Mouse (Mus musculus): ENCODE measurements around the gene 2310034G01Rik. TPM values are rescaled to one million over a fixed set of nuclear protein-coding genes. Genes with fewer than 3 reads are reported as not detected.
A peak's percentile ranks its signal among the peaks of the same experiment; 100 is the strongest.

Gene 2310034G01Rik
- polyA plus RNA-seq, 1 experiment from 2014 or later, result 1.7 TPM

- H3K4me3 ChIP-seq (ENCODE audit: low read depth, low read length), result no peak overlapping the region
- H3K9me3 ChIP-seq (ENCODE audit: control insufficient read depth, low read length), result no peaks in the 10 kb centered on the region
- ATAC-seq (ENCODE audit: low FRiP score, low TSS enrichment) (no peak), DNase-seq (ENCODE audit: low spot score) (no peak)
- no peaks in the 10 kb centered on the region for H3K27me3 ChIP-seq (ENCODE audit: control insufficient read depth, insufficient read depth, low read length)
- peaks cover 9% of the 10 kb centered on the region for H3K36me3 ChIP-seq (ENCODE audit: control insufficient read depth, insufficient read depth, low read length)
- no peak overlapping the region for H3K9ac ChIP-seq (ENCODE audit: low read length)
- 89% methylated on average over 5 of the region's 5 CpGs for WGBS
- H3K4me2 ChIP-seq (replicated peaks; ENCODE audit: low read depth), result no peak overlapping the region
- TF ChIP-seq CTCF (IDR thresholded peaks at IDR 0.05; ENCODE audit: low read depth) (peak; percentile 61), EP300 (optimal IDR thresholded peaks at IDR 0.05) (no peak)
- H3K27ac ChIP-seq (replicated peaks), result no peak overlapping the region
- peaks cover 4% of the 10 kb centered on the region; the same call in 1 of the 2 replicates for H3K4me1 ChIP-seq (replicated peaks; ENCODE audit: control insufficient read depth, insufficient read depth)
These were observed 39.8 kb upstream of the 2310034G01Rik start for GRCm38 (mm10) chr19:46389872-46390271.

GRCm38 (mm10) chr19:46382275-46382674, 32.2 kb upstream of the 2310034G01Rik start:
- H3K36me3 ChIP-seq (ENCODE audit: control insufficient read depth, insufficient read depth, low read length), result peaks cover 62% of the 10 kb centered on the region
- no peak overlapping the region for H3K9ac ChIP-seq (ENCODE audit: low read length)
- no peaks in the 10 kb centered on the region for H3K9me3 ChIP-seq (ENCODE audit: control insufficient read depth, low read length)
- no peak for TF ChIP-seq CTCF (IDR thresholded peaks at IDR 0.05; ENCODE audit: low read depth)
- TF ChIP-seq EP300 (optimal IDR thresholded peaks at IDR 0.05), result no peak
- H3K4me2 ChIP-seq (replicated peaks; ENCODE audit: low read depth), result no peak overlapping the region
- H3K4me1 ChIP-seq (replicated peaks; ENCODE audit: control insufficient read depth, insufficient read depth), result no peaks in the 10 kb centered on the region
- WGBS, result 88% methylated on average over 9 of the region's 9 CpGs
- H3K27me3 ChIP-seq (ENCODE audit: control insufficient read depth, insufficient read depth, low read length), result no peaks in the 10 kb centered on the region
- H3K4me3 ChIP-seq (ENCODE audit: low read depth, low read length), result no peak overlapping the region
- ATAC-seq (ENCODE audit: low FRiP score, low TSS enrichment) (no peak), DNase-seq (ENCODE audit: low spot score) (no peak)
- H3K27ac ChIP-seq (replicated peaks), result no peak overlapping the region

GRCm38 (mm10) chr19:46375891-46376290, 25.8 kb upstream of the 2310034G01Rik start:
- no peak overlapping the region for H3K4me3 ChIP-seq (ENCODE audit: low read depth, low read length)
- peaks cover 27% of the 10 kb centered on the region for H3K36me3 ChIP-seq (ENCODE audit: control insufficient read depth, insufficient read depth, low read length)
- no peak for TF ChIP-seq CTCF (IDR thresholded peaks at IDR 0.05; ENCODE audit: low read depth)
- no peak for TF ChIP-seq EP300 (optimal IDR thresholded peaks at IDR 0.05)
- 27% methylated on average over 4 of the region's 4 CpGs for WGBS
- DNase-seq (ENCODE audit: low spot score) (no peak), ATAC-seq (ENCODE audit: low FRiP score, low TSS enrichment) (no peak)
- no peaks in the 10 kb centered on the region for H3K9me3 ChIP-seq (ENCODE audit: control insufficient read depth, low read length)
- H3K27ac ChIP-seq (replicated peaks), result no peak overlapping the region
- H3K4me1 ChIP-seq (replicated peaks; ENCODE audit: control insufficient read depth, insufficient read depth), result no peaks in the 10 kb centered on the region
- no peak overlapping the region for H3K4me2 ChIP-seq (replicated peaks; ENCODE audit: low read depth)
- H3K27me3 ChIP-seq (ENCODE audit: control insufficient read depth, insufficient read depth, low read length), result no peaks in the 10 kb centered on the region
- no peak overlapping the region for H3K9ac ChIP-seq (ENCODE audit: low read length)

- Histone ChIP-seq H3K4me2 (replicated peaks; ENCODE audit: low read depth) (no peak overlapping the region), H3K4me1 (replicated peaks; ENCODE audit: control insufficient read depth, insufficient read depth) (no peaks in the 10 kb centered on the region), H3K4me3 (ENCODE audit: low read depth, low read length) (no peak overlapping the region), H3K9ac (ENCODE audit: low read length) (no peak overlapping the region), H3K27me3 (ENCODE audit: control insufficient read depth, insufficient read depth, low read length) (no peaks in the 10 kb centered on the region), H3K27ac (replicated peaks) (no peak overlapping the region), H3K36me3 (ENCODE audit: control insufficient read depth, insufficient read depth, low read length) (peaks cover 26% of the 10 kb centered on the region), H3K9me3 (ENCODE audit: control insufficient read depth, low read length) (no peaks in the 10 kb centered on the region)
- DNase-seq (ENCODE audit: low spot score) (no peak), ATAC-seq (ENCODE audit: low FRiP score, low TSS enrichment) (no peak)
- 46% methylated on average over 5 of the region's 5 CpGs for WGBS
- TF ChIP-seq CTCF (IDR thresholded peaks at IDR 0.05; ENCODE audit: low read depth) (no peak), EP300 (optimal IDR thresholded peaks at IDR 0.05) (no peak)
These were observed 25.4 kb upstream of the 2310034G01Rik start for GRCm38 (mm10) chr19:46375489-46375888.

- Histone ChIP-seq H3K36me3 (ENCODE audit: control insufficient read depth, insufficient read depth, low read length) (peaks cover 19% of the 10 kb centered on the region), H3K9me3 (ENCODE audit: control insufficient read depth, low read length) (no peaks in the 10 kb centered on the region)
- TF ChIP-seq EP300 (optimal IDR thresholded peaks at IDR 0.05) (no peak), CTCF (IDR thresholded peaks at IDR 0.05; ENCODE audit: low read depth) (no peak)
These were observed 24.5 kb upstream of the 2310034G01Rik start for GRCm38 (mm10) chr19:46374477-46375088.

GRCm38 (mm10) chr19:46369204-46369603, 19.1 kb upstream of the 2310034G01Rik start:
- no peaks in the 10 kb centered on the region for H3K27me3 ChIP-seq (ENCODE audit: control insufficient read depth, insufficient read depth, low read length)
- no peak overlapping the region for H3K9ac ChIP-seq (ENCODE audit: low read length)
- DNase-seq (ENCODE audit: low spot score), result peak; percentile 79
- no peak overlapping the region for H3K27ac ChIP-seq (replicated peaks)
- no peak overlapping the region for H3K4me2 ChIP-seq (replicated peaks; ENCODE audit: low read depth)
- ATAC-seq (ENCODE audit: low FRiP score, low TSS enrichment), result peak; percentile 84
- H3K9me3 ChIP-seq (ENCODE audit: control insufficient read depth, low read length), result no peaks in the 10 kb centered on the region
- H3K4me1 ChIP-seq (replicated peaks; ENCODE audit: control insufficient read depth, insufficient read depth), result no peaks in the 10 kb centered on the region
- no peaks in the 10 kb centered on the region for H3K36me3 ChIP-seq (ENCODE audit: control insufficient read depth, insufficient read depth, low read length)
- 19% methylated on average over 4 of the region's 4 CpGs for WGBS
- H3K4me3 ChIP-seq (ENCODE audit: low read depth, low read length), result no peak overlapping the region
- TF ChIP-seq CTCF (IDR thresholded peaks at IDR 0.05; ENCODE audit: low read depth) (peak; percentile 78), EP300 (optimal IDR thresholded peaks at IDR 0.05) (no peak)

More at GRCm38 (mm10) chr19:46374477-46375088, 24.5 kb upstream of the 2310034G01Rik start:
- Histone ChIP-seq H3K4me2 (replicated peaks; ENCODE audit: low read depth) (no peak overlapping the region), H3K4me3 (ENCODE audit: low read depth, low read length) (no peak overlapping the region), H3K9ac (ENCODE audit: low read length) (no peak overlapping the region), H3K4me1 (replicated peaks; ENCODE audit: control insufficient read depth, insufficient read depth) (no peaks in the 10 kb centered on the region), H3K27me3 (ENCODE audit: control insufficient read depth, insufficient read depth, low read length) (no peaks in the 10 kb centered on the region), H3K27ac (replicated peaks) (no peak overlapping the region)
- no peak for DNase-seq (ENCODE audit: low spot score)
- ATAC-seq (ENCODE audit: low FRiP score, low TSS enrichment), result peak; percentile 45; the same call in 1 of the 2 replicates
- WGBS, result 50% methylated on average over 21 of the region's 21 CpGs

Data from stomach, postnatal 0 days (tissue).